Mouse (Mus musculus) hindbrain, embryonic 11.5 days (tissue): ENCODE results near the gene Dennd1a. TPM values are rescaled to one million over a fixed set of nuclear protein-coding genes. Genes with fewer than 3 reads are reported as not detected.

Experiments used
- ATAC-seq: fragments of 200-750 bp; cut with Nextera tagmentation; 2 replicates; pipeline ENCODE4 v1.8.0; 2017; ENCODE audit warnings: mild to moderate bottlenecking, moderate TSS enrichment, moderate library complexity; ENCODE audit not compliant: low FRiP score
- DNase-seq: peaks from one replicate; pipeline ENCODE4 v3.0.0-alpha.2; 2015; ENCODE audit warnings: low spot score
- H3K27ac ChIP-seq: fragments of 300-500 bp; sonication (generic); 2 replicates; pipeline ENCODE4 v1.5.1; 2014; ENCODE audit warnings: mild to moderate bottlenecking, low read depth, low read length
- H3K27me3 ChIP-seq: fragments of 300-500 bp; sonication (generic); 2 replicates; pipeline ENCODE4 v1.6.1; 2014; ENCODE audit warnings: mild to moderate bottlenecking, low read length, moderate library complexity, mixed read lengths; ENCODE audit not compliant: control insufficient read depth, insufficient read depth
- H3K36me3 ChIP-seq: fragments of 300-500 bp; sonication (generic); 2 replicates; pipeline ENCODE4 v1.6.1; 2014; ENCODE audit warnings: mild to moderate bottlenecking, low read length, moderate library complexity, mixed read lengths; ENCODE audit not compliant: control insufficient read depth, insufficient read depth
- H3K4me1 ChIP-seq: fragments of 300-500 bp; sonication (generic); replicated peaks from 2 replicates; pipeline ENCODE4 v1.6.1; 2014; ENCODE audit warnings: low read length, mixed read lengths; ENCODE audit not compliant: control insufficient read depth, insufficient read depth
- H3K4me2 ChIP-seq: fragments of 300-500 bp; sonication (generic); replicated peaks from 2 replicates; pipeline ENCODE4 v1.6.1; 2014; ENCODE audit warnings: mild to moderate bottlenecking, low read depth, low read length
- H3K4me3 ChIP-seq: fragments of 300-500 bp; sonication (generic); 2 replicates; pipeline ENCODE4 v1.5.1; 2014; ENCODE audit warnings: low read depth, low read length
- H3K9ac ChIP-seq: fragments of 300-500 bp; sonication (generic); 2 replicates; pipeline ENCODE4 v1.6.1; 2014; ENCODE audit warnings: low read depth, low read length
- H3K9me3 ChIP-seq: fragments of 300-500 bp; sonication (generic); 2 replicates; pipeline ENCODE4 v1.6.1; 2016; ENCODE audit warnings: low read length; ENCODE audit not compliant: control insufficient read depth
- WGBS: fragments of 180-500 bp; shearing (Covaris S2); extraction: QIAGEN DNeasy Blood & Tissue Kit; methylation state at CpG from one replicate; pipeline ENCODE4 v1.1.7; 2014; 5-methylcytosine and 5-hydroxymethylcytosine counted together
- polyA plus RNA-seq: library from polyadenylated mRNA; unstranded; fragments of >200 nt; fragmentation: Nextera tagmentation; extraction: Ambion mirVana; gene quantifications from 2 replicates; pipeline ENCODE4 v1.2.1, GENCODE M21; 2014

The Dennd1a gene
- polyA plus RNA-seq, 1 experiment from 2014 or later, result 11.3 TPM

GRCm38 (mm10) chr2:38023054-38023740 lies 264.0 kb downstream of the Dennd1a start:
- Histone ChIP-seq H3K27me3 (no peaks in the 10 kb centered on the region), H3K4me3 (no peak overlapping the region), H3K9me3 (no peaks in the 10 kb centered on the region), H3K4me1 (no peaks in the 10 kb centered on the region), H3K36me3 (no peaks in the 10 kb centered on the region), H3K27ac (no peak overlapping the region), H3K4me2 (no peak overlapping the region), H3K9ac (no peak overlapping the region)
- 86% methylated on average over 9 of the region's 9 CpGs for WGBS
- no peak for DNase-seq
- no peak for ATAC-seq

DNA sequence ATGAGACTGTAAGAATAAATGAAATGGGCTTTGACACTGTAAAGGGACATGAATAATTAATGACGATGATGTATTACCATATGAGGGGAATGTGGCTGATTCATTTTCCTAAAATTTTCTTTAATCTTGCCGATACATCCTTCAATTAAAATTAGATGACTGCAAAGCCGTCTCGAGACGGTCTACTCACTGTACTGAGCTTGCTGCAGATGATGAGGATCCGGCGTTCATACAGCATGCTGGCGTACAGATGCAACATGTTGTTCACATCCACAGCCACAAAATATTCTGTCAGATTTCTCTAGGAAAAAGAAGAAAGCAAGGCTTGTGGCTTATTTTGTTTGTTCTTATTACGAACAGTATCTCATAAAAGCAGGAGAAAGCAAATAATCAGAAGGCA lies 266.0 kb downstream of the Dennd1a start:
- DNase-seq (no peak), ATAC-seq (no peak)
- Histone ChIP-seq H3K4me3 (no peak overlapping the region), H3K36me3 (no peaks in the 10 kb centered on the region), H3K9ac (no peak overlapping the region), H3K27ac (no peak overlapping the region), H3K27me3 (no peaks in the 10 kb centered on the region), H3K4me1 (no peaks in the 10 kb centered on the region), H3K9me3 (no peaks in the 10 kb centered on the region), H3K4me2 (no peak overlapping the region)
- WGBS, result 94% methylated on average over 9 of the region's 9 CpGs

- no peaks in the 10 kb centered on the region for H3K4me1 ChIP-seq
- H3K9me3 ChIP-seq, result no peaks in the 10 kb centered on the region
- DNase-seq, result no peak
- WGBS, result 96% methylated on average over 1 of the region's 1 CpGs
- no peak overlapping the region for H3K27ac ChIP-seq
- no peak overlapping the region for H3K9ac ChIP-seq
- no peaks in the 10 kb centered on the region for H3K36me3 ChIP-seq
- H3K27me3 ChIP-seq, result no peaks in the 10 kb centered on the region
- H3K4me3 ChIP-seq, result no peak overlapping the region
- no peak for ATAC-seq
- no peak overlapping the region for H3K4me2 ChIP-seq
These were observed 272.5 kb downstream of the Dennd1a start for GRCm38 (mm10) chr2:38014702-38015101.

GRCm38 (mm10) chr2:38013839-38014365 lies 273.3 kb downstream of the Dennd1a start:
- Histone ChIP-seq H3K27me3 (no peaks in the 10 kb centered on the region), H3K36me3 (no peaks in the 10 kb centered on the region), H3K4me1 (no peaks in the 10 kb centered on the region), H3K4me2 (no peak overlapping the region), H3K27ac (no peak overlapping the region), H3K4me3 (no peak overlapping the region), H3K9ac (no peak overlapping the region), H3K9me3 (no peaks in the 10 kb centered on the region)
- no peak for ATAC-seq
- 71% methylated on average over 5 of the region's 5 CpGs for WGBS
- no peak for DNase-seq

DNA sequence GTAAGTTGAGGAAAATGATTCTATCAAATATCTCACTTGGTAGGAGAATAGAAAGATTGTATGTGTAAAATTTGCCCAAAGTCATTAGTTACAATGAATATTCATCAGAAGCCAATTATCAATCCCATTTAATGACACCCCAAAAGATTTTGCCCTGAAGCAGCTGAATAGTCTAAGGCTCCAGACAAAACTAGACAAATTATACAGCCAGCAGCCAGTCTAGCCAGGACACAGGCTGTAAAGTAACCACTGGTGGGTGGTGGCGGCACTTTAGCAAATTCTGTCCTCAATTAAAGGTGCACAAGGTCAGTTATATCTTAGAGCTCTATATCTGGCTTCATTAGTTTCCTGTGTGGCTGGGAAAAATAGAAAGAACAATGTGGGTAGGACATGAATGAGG lies 280.0 kb downstream of the Dennd1a start:
- Histone ChIP-seq H3K4me2 (no peak overlapping the region), H3K36me3 (no peaks in the 10 kb centered on the region), H3K27me3 (no peaks in the 10 kb centered on the region), H3K9me3 (no peaks in the 10 kb centered on the region), H3K27ac (no peak overlapping the region), H3K4me3 (no peak overlapping the region), H3K4me1 (no peaks in the 10 kb centered on the region), H3K9ac (no peak overlapping the region)
- WGBS, result 94% methylated on average over 1 of the region's 1 CpGs
- ATAC-seq (no peak), DNase-seq (no peak)

DNA sequence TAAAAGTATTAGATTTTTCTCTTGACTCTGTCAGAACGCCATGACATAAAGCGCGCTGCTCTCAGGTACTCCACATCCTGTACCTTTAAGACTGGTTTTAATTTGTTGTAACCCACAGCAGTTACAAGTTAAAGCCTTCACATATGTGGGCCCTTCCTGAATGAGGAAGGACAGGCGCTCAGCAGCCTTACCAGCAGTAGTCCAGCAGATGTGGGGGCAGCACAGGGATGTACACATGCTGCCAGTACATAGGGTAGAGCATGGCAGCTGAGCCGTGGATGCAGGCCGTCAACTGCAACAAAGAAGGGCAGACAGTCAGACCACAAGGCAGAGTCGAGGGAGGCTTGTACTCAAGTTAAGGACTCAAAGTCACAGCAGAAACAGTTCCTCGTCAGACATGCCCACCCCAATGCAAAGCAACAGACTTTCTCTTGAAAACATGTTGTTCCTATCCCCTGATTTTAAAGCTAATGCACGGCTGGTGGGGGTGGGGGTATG lies 284.0 kb downstream of the Dennd1a start:
- 80% methylated on average over 9 of the region's 9 CpGs for WGBS
- no peaks in the 10 kb centered on the region for H3K4me1 ChIP-seq

GRCm38 (mm10) chr2:38001004-38001403 lies 286.2 kb downstream of the Dennd1a start:
- Histone ChIP-seq H3K9me3 (no peaks in the 10 kb centered on the region), H3K36me3 (no peaks in the 10 kb centered on the region), H3K9ac (no peak overlapping the region), H3K27ac (no peak overlapping the region), H3K4me2 (no peak overlapping the region), H3K4me1 (no peaks in the 10 kb centered on the region), H3K4me3 (no peak overlapping the region), H3K27me3 (no peaks in the 10 kb centered on the region)
- 97% methylated on average over 1 of the region's 1 CpGs for whole genome bisulfite sequencing
- no peak for DNase-seq
- ATAC-seq, result no peak

More for the DNA sequence above, 284.0 kb downstream of the Dennd1a start:
- H3K27ac ChIP-seq, result no peak overlapping the region
- ATAC-seq (no peak), DNase-seq (no peak)
- no peak overlapping the region for H3K4me3 ChIP-seq
- H3K27me3 ChIP-seq, result no peaks in the 10 kb centered on the region
- H3K36me3 ChIP-seq, result no peaks in the 10 kb centered on the region
- no peaks in the 10 kb centered on the region for H3K9me3 ChIP-seq
- no peak overlapping the region for H3K9ac ChIP-seq
- no peak overlapping the region for H3K4me2 ChIP-seq

DNA sequence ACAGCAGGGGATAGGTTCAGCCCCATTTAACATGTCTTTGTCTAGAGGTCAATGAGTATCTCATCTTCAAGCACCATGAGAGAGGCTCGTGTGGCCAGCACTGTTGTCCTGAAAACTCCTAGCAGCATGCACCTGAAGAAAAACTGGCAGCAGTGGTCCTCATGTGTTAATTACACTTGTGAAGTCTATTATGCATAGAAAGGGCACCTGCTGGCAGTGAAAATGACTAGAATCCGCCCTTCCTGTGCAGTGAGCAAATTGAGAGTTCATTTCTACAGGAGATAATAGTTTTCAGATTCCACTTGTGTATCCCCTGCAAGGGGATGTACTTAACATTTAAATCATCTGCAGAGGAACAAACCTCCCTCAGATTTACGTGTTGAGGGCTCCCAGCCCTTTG lies 289.2 kb downstream of the Dennd1a start:
- ATAC-seq (no peak), DNase-seq (no peak)
- WGBS, result 46% methylated on average over 3 of the region's 3 CpGs
- no peaks in the 10 kb centered on the region for H3K27me3 ChIP-seq
- no peaks in the 10 kb centered on the region for H3K4me1 ChIP-seq
- H3K27ac ChIP-seq, result no peak overlapping the region
- H3K4me2 ChIP-seq, result no peak overlapping the region
- H3K9me3 ChIP-seq, result no peaks in the 10 kb centered on the region
- H3K4me3 ChIP-seq, result no peak overlapping the region
- no peaks in the 10 kb centered on the region for H3K36me3 ChIP-seq
- no peak overlapping the region for H3K9ac ChIP-seq

DNA sequence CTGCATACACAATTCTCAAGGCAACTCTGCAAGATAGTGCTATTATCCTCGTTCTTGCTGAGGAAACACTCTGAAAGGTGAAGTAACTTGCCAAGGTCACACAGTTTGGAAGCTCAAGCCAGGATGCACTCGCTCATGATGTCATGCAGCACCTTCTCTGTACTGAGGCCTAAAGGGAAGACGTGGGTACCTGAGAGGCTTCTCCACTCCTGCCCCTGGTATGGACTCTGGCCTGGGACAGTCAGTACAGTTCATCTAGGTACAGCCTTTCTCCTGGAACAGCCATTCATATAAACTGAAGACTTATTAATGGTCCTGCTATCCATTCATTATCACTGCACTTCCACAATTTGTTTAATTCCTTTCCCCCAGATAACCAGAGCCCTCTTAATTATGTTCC lies 298.1 kb downstream of the Dennd1a start:
- no peak for ATAC-seq
- no peaks in the 10 kb centered on the region for H3K36me3 ChIP-seq
- no peak overlapping the region for H3K4me3 ChIP-seq
- H3K9ac ChIP-seq, result no peak overlapping the region
- H3K4me2 ChIP-seq, result no peak overlapping the region
- no peaks in the 10 kb centered on the region for H3K4me1 ChIP-seq
- H3K27ac ChIP-seq, result no peak overlapping the region
- no peak for DNase-seq
- WGBS, result 90% methylated on average over 3 of the region's 3 CpGs
- no peaks in the 10 kb centered on the region for H3K27me3 ChIP-seq
- H3K9me3 ChIP-seq, result no peaks in the 10 kb centered on the region
